Mouse (Mus musculus): ENCODE data around the gene Pgap1.

GRCm38 (mm10) chr1:54569102-54569501, 11.6 kb upstream of the Pgap1 start:
- TF ChIP-seq CHD2 (IDR thresholded peaks at IDR 0.05; ENCODE audit: low read depth, low read length) (no peak), HCFC1 (IDR thresholded peaks at IDR 0.05; ENCODE audit: borderline replicate concordance, insufficient read depth, low read length) (no peak)
